Mouse (Mus musculus) gastrocnemius, adult 8-10 months (tissue): Measurements from ENCODE around the gene Prdm9. TPM values are rescaled to one million over a fixed set of nuclear protein-coding genes. Genes with fewer than 3 reads are reported as not detected.

Experiments
- DNase-seq, 2 experiments: peaks; one replicate each; pipeline ENCODE4 v3.0.0; 2022; ENCODE audit warnings: low spot score in 2 of 2
- total RNA-seq, 4 experiments: library from RNA; stranded (reverse); gene quantifications; 2 replicates each; pipeline ENCODE4 v1.2.4; 2022

The Prdm9 gene
- total RNA-seq, 4 experiments from 2014 or later = 2.9 to 3.5 (median 3.0) TPM

GRCm38 (mm10) chr17:15527811-15528136, 36.4 kb downstream of the Prdm9 start:
- DNase-seq = no peak

GRCm38 (mm10) chr17:15526986-15527810, 37.0 kb downstream of the Prdm9 start, which contains the start of gene Pdcd2:
Pdcd2 (minus strand) TSS chr17:15527301.
- DNase-seq = peak; percentile 90 to 91

- no peak for DNase-seq
Measured at GRCm38 (mm10) chr17:15526304-15526703, 37.9 kb downstream of the Prdm9 start.

GRCm38 (mm10) chr17:15518766-15519165, 45.4 kb downstream of the Prdm9 start:
- no peak for DNase-seq

GRCm38 (mm10) chr17:15518186-15518585, 46.0 kb downstream of the Prdm9 start:
- no peak for DNase-seq

GRCm38 (mm10) chr17:15517776-15518175, 46.4 kb downstream of the Prdm9 start:
- DNase-seq = no peak

- DNase-seq = no peak
Measured at GRCm38 (mm10) chr17:15510694-15511093, 53.5 kb downstream of the Prdm9 start.

- DNase-seq = peak; percentile 98
Measured at GRCm38 (mm10) chr17:15499656-15500394, 64.3 kb downstream of the Prdm9 start, which contains the start of the genes Psmb1 and Tbp. Psmb1 (minus strand) TSS chr17:15499751. Tbp (plus strand) TSS chr17:15499888.

GRCm38 (mm10) chr17:15498753-15499113, 65.4 kb downstream of the Prdm9 start:
- no peak for DNase-seq

GRCm38 (mm10) chr17:15497882-15498752, 66.0 kb downstream of the Prdm9 start:
- DNase-seq = peak; percentile 82 to 90

Other genes starting within 250 kb of the Prdm9 start
- gene Dll1, start 187.5 kb downstream of the Prdm9 start, total RNA-seq = 1 to 10 TPM; 1.4 to 4.0 (median 2.1) TPM
- gene Fam120b, start 168.2 kb downstream of the Prdm9 start, total RNA-seq = 10 to 100 TPM in 3 of 4 experiments, 1 to 10 TPM in 1; 9.5 to 12.1 (median 10.5) TPM
- gene Psmb1, start 64.6 kb downstream of the Prdm9 start, total RNA-seq = 100 to 1,000 TPM; 105 to 114 (median 112) TPM
- gene Tbp, start 64.5 kb downstream of the Prdm9 start, total RNA-seq = 1 to 10 TPM; 5.9 to 9.4 (median 7.7) TPM
- gene Pdcd2, start 37.1 kb downstream of the Prdm9 start, total RNA-seq = 10 to 100 TPM; 14.4 to 27.1 (median 18.0) TPM
- 10 to 100 TPM in 3 of 4 experiments, 1 to 10 TPM in 1; 9.6 to 15.4 (median 12.6) TPM for gene Chd1, start 140.6 kb upstream of the Prdm9 start, total RNA-seq